Mouse (Mus musculus) midbrain, embryonic 12.5 days (tissue): ENCODE measurements around the gene Pde10a. TPM values are rescaled to one million over a fixed set of nuclear protein-coding genes. Genes with fewer than 3 reads are reported as not detected.

Source experiments
- ATAC-seq: fragments of 200-750 bp; cut with Nextera tagmentation; 2 replicates; pipeline ENCODE4 v1.8.0; 2017; ENCODE audit warnings: low read depth, moderate TSS enrichment, moderate library complexity; ENCODE audit not compliant: low FRiP score
- H3K27ac ChIP-seq: fragments of 300-500 bp; sonication (generic); replicated peaks from 2 replicates; pipeline ENCODE4 v1.5.1; 2016; ENCODE audit warnings: mild to moderate bottlenecking
- H3K27me3 ChIP-seq: fragments of 300-500 bp; sonication (generic); 2 replicates; pipeline ENCODE4 v1.6.1; 2016; ENCODE audit warnings: mild to moderate bottlenecking
- H3K36me3 ChIP-seq: fragments of 300-500 bp; sonication (generic); 2 replicates; pipeline ENCODE4 v1.6.1; 2016
- H3K4me1 ChIP-seq: fragments of 300-500 bp; sonication (generic); 2 replicates; pipeline ENCODE4 v1.6.1; 2016
- H3K4me2 ChIP-seq: fragments of 300-500 bp; sonication (generic); replicated peaks from 2 replicates; pipeline ENCODE4 v1.6.1; 2016; ENCODE audit warnings: mild to moderate bottlenecking, moderate library complexity
- H3K4me3 ChIP-seq: fragments of 300-500 bp; sonication (generic); 2 replicates; pipeline ENCODE4 v1.5.1; 2016; ENCODE audit warnings: mild to moderate bottlenecking
- H3K9ac ChIP-seq: fragments of 300-500 bp; sonication (generic); replicated peaks from 2 replicates; pipeline ENCODE4 v1.6.1; 2016; ENCODE audit warnings: mild to moderate bottlenecking, moderate library complexity
- H3K9me3 ChIP-seq: fragments of 300-500 bp; sonication (generic); 2 replicates; pipeline ENCODE4 v1.6.1; 2016; ENCODE audit warnings: mild to moderate bottlenecking
- WGBS: fragments of 180-500 bp; shearing (Covaris S2); methylation state at CpG from one replicate; pipeline ENCODE4 v1.1.7; 2016; 5-methylcytosine and 5-hydroxymethylcytosine counted together
- polyA plus RNA-seq: library from polyadenylated mRNA; unstranded; fragments of >200 nt; fragmentation: Nextera tagmentation; extraction: Ambion mirVana; gene quantifications from 2 replicates; pipeline ENCODE4 v1.2.1, GENCODE M21; 2016

Pde10a gene
- polyA plus RNA-seq, 1 experiment from 2014 or later: 9.9 TPM

- no peak for ATAC-seq
- H3K27me3 ChIP-seq: no peaks in the 10 kb centered on the region
- no peak overlapping the region for H3K27ac ChIP-seq
- H3K4me3 ChIP-seq: no peak overlapping the region
- H3K4me1 ChIP-seq: peaks cover 15% of the 10 kb centered on the region
- no peak overlapping the region for H3K4me2 ChIP-seq
- H3K36me3 ChIP-seq: no peaks in the 10 kb centered on the region
- no peak overlapping the region for H3K9ac ChIP-seq
- WGBS: 79% methylated on average over 25 of the region's 25 CpGs
- H3K9me3 ChIP-seq: no peaks in the 10 kb centered on the region
These were observed 342.4 kb downstream of the Pde10a start for GRCm38 (mm10) chr17:8867331-8868237.

- Histone ChIP-seq H3K27ac (no peak overlapping the region), H3K4me1 (peaks cover 21% of the 10 kb centered on the region), H3K9ac (no peak overlapping the region), H3K4me3 (no peak overlapping the region), H3K36me3 (no peaks in the 10 kb centered on the region), H3K4me2 (no peak overlapping the region), H3K27me3 (no peaks in the 10 kb centered on the region), H3K9me3 (no peaks in the 10 kb centered on the region)
- ATAC-seq: no peak
- WGBS: 92% methylated on average over 10 of the region's 10 CpGs
These were observed 344.1 kb downstream of the Pde10a start for GRCm38 (mm10) chr17:8869287-8869686.

- no peak for ATAC-seq
These were observed 345.7 kb downstream of the Pde10a start for GRCm38 (mm10) chr17:8870848-8871247.

GRCm38 (mm10) chr17:8871396-8871795 lies 346.2 kb downstream of the Pde10a start:
- H3K27me3 ChIP-seq: no peaks in the 10 kb centered on the region
- no peak overlapping the region for H3K27ac ChIP-seq
- no peaks in the 10 kb centered on the region for H3K9me3 ChIP-seq
- no peak overlapping the region for H3K4me3 ChIP-seq
- H3K4me2 ChIP-seq: no peak overlapping the region
- peaks cover 21% of the 10 kb centered on the region for H3K4me1 ChIP-seq
- H3K36me3 ChIP-seq: no peaks in the 10 kb centered on the region
- WGBS: 87% methylated on average over 7 of the region's 7 CpGs
- ATAC-seq: no peak
- no peak overlapping the region for H3K9ac ChIP-seq

More at GRCm38 (mm10) chr17:8870848-8871247, 345.7 kb downstream of the Pde10a start:
- Histone ChIP-seq H3K36me3 (no peaks in the 10 kb centered on the region), H3K27ac (no peak overlapping the region), H3K4me3 (no peak overlapping the region), H3K27me3 (no peaks in the 10 kb centered on the region), H3K4me2 (no peak overlapping the region), H3K9me3 (no peaks in the 10 kb centered on the region), H3K9ac (no peak overlapping the region), H3K4me1 (peaks cover 21% of the 10 kb centered on the region)
- WGBS: 83% methylated on average over 7 of the region's 7 CpGs

- peak; percentile 54; the same call in 1 of the 2 replicates for ATAC-seq
- Histone ChIP-seq H3K27me3 (no peaks in the 10 kb centered on the region), H3K4me3 (no peak overlapping the region), H3K9me3 (no peaks in the 10 kb centered on the region), H3K27ac (peak overlapping the region; percentile 46; the same call in 1 of the 2 replicates), H3K4me1 (peaks cover 21% of the 10 kb centered on the region), H3K36me3 (no peaks in the 10 kb centered on the region), H3K4me2 (no peak overlapping the region), H3K9ac (no peak overlapping the region)
- WGBS: 60% methylated on average over 12 of the region's 12 CpGs
These were observed 346.9 kb downstream of the Pde10a start for GRCm38 (mm10) chr17:8871997-8872593.

GRCm38 (mm10) chr17:8872611-8873010 lies 347.4 kb downstream of the Pde10a start:
- peak overlapping the region; percentile 46; the same call in 1 of the 2 replicates for H3K27ac ChIP-seq
- no peak overlapping the region for H3K9ac ChIP-seq
- peaks cover 19% of the 10 kb centered on the region for H3K4me1 ChIP-seq
- no peaks in the 10 kb centered on the region for H3K36me3 ChIP-seq
- no peak; the same call in 1 of the 2 replicates for ATAC-seq
- no peak overlapping the region for H3K4me2 ChIP-seq
- WGBS: 64% methylated on average over 8 of the region's 8 CpGs
- no peaks in the 10 kb centered on the region for H3K9me3 ChIP-seq
- H3K27me3 ChIP-seq: no peaks in the 10 kb centered on the region
- no peak overlapping the region for H3K4me3 ChIP-seq

GRCm38 (mm10) chr17:8878056-8878455 lies 352.9 kb downstream of the Pde10a start:
- Histone ChIP-seq H3K9me3 (no peaks in the 10 kb centered on the region), H3K9ac (no peak overlapping the region), H3K4me3 (no peak overlapping the region), H3K36me3 (no peaks in the 10 kb centered on the region), H3K4me2 (no peak overlapping the region), H3K27ac (no peak overlapping the region), H3K4me1 (0 out of 2 replicates have a peak, but pooled peaks cover 1% of the 10 kb centered on the region), H3K27me3 (no peaks in the 10 kb centered on the region)
- ATAC-seq: no peak
- 58% methylated on average over 1 of the region's 1 CpGs for WGBS

GRCm38 (mm10) chr17:8881711-8882110 lies 356.5 kb downstream of the Pde10a start:
- ATAC-seq: no peak

GRCm38 (mm10) chr17:8884691-8885090 lies 359.5 kb downstream of the Pde10a start:
- Histone ChIP-seq H3K27ac (no peak overlapping the region), H3K9ac (no peak overlapping the region), H3K4me3 (no peak overlapping the region), H3K4me2 (no peak overlapping the region), H3K36me3 (no peaks in the 10 kb centered on the region), H3K4me1 (peaks cover 16% of the 10 kb centered on the region), H3K9me3 (no peaks in the 10 kb centered on the region), H3K27me3 (no peaks in the 10 kb centered on the region)
- no peak for ATAC-seq
- WGBS: 66% methylated on average over 5 of the region's 5 CpGs

More at GRCm38 (mm10) chr17:8881711-8882110, 356.5 kb downstream of the Pde10a start:
- Histone ChIP-seq H3K36me3 (no peaks in the 10 kb centered on the region), H3K27ac (no peak overlapping the region), H3K27me3 (no peaks in the 10 kb centered on the region), H3K9me3 (no peaks in the 10 kb centered on the region), H3K4me1 (peaks cover 16% of the 10 kb centered on the region), H3K9ac (no peak overlapping the region), H3K4me3 (no peak overlapping the region), H3K4me2 (no peak overlapping the region)
- WGBS: 93% methylated on average over 6 of the region's 6 CpGs

- H3K4me2 ChIP-seq: no peak overlapping the region
- peaks cover 16% of the 10 kb centered on the region for H3K4me1 ChIP-seq
- no peak for ATAC-seq
- H3K36me3 ChIP-seq: no peaks in the 10 kb centered on the region
- no peaks in the 10 kb centered on the region for H3K9me3 ChIP-seq
- H3K27ac ChIP-seq: no peak overlapping the region
- 63% methylated on average over 6 of the region's 6 CpGs for WGBS
- no peak overlapping the region for H3K4me3 ChIP-seq
- no peaks in the 10 kb centered on the region for H3K27me3 ChIP-seq
- H3K9ac ChIP-seq: no peak overlapping the region
These were observed 360.7 kb downstream of the Pde10a start for GRCm38 (mm10) chr17:8885830-8886229.

- Histone ChIP-seq H3K9me3 (no peaks in the 10 kb centered on the region), H3K4me1 (peaks cover 16% of the 10 kb centered on the region), H3K9ac (no peak overlapping the region), H3K4me3 (no peak overlapping the region), H3K27me3 (no peaks in the 10 kb centered on the region), H3K4me2 (no peak overlapping the region), H3K27ac (no peak overlapping the region), H3K36me3 (no peaks in the 10 kb centered on the region)
- WGBS: 82% methylated on average over 9 of the region's 9 CpGs
- no peak for ATAC-seq
These were observed 362.9 kb downstream of the Pde10a start for GRCm38 (mm10) chr17:8888105-8888504.

- 78% methylated on average over 5 of the region's 5 CpGs for WGBS
- Histone ChIP-seq H3K27me3 (no peaks in the 10 kb centered on the region), H3K36me3 (no peaks in the 10 kb centered on the region), H3K9ac (no peak overlapping the region), H3K9me3 (no peaks in the 10 kb centered on the region), H3K4me2 (no peak overlapping the region), H3K27ac (no peak overlapping the region), H3K4me1 (peaks cover 16% of the 10 kb centered on the region), H3K4me3 (no peak overlapping the region)
- ATAC-seq: no peak
These were observed 363.5 kb downstream of the Pde10a start for GRCm38 (mm10) chr17:8888639-8889038.
